Mouse (Mus musculus): Measurements from ENCODE around the gene Cbr4. TPM values are rescaled to one million over a fixed set of nuclear protein-coding genes. Genes with fewer than 3 reads are reported as not detected.

Gene Cbr4
- polyA plus RNA-seq (2012; rRNA removed): 3.6 and 5.0 TPM in 2 replicates

GRCm38 (mm10) chr8:61487597-61488156, at the start of gene Cbr4:
Gene Cbr4 (plus strand): TSS chr8:61487734.

